Mouse (Mus musculus): ENCODE data around the gene Usmg5. TPM values are rescaled to one million over a fixed set of nuclear protein-coding genes. Genes with fewer than 3 reads are reported as not detected.

Gene Usmg5
- total RNA-seq, 2 experiments from 2014 or later: 390 to 456 TPM

GRCm38 (mm10) chr19:47065860-47066259 lies 24.6 kb downstream of the Usmg5 start:
- ATAC-seq (ENCODE audit: poor library complexity, severe bottlenecking): no peak

DNA sequence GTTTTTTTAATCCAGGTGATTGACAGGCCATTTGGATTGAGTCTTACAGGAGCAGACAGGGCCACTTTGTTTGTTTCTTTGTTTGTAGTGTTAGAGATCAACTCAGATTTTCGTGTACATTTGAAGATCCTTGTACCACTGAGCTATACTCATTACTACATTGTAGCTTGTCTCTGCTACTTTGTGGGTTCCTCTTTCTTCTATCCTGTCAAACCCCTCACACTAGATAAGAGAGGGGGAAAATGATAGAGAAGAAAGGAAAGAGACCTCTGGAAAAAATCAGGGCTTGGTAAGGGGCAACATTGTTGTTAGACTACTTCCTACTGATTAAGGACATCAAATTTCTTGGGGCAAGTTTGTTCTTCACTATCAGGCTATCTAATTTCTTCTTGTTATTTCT lies 32.8 kb downstream of the Usmg5 start:
- no peak for ATAC-seq (ENCODE audit: poor library complexity, severe bottlenecking)

DNA sequence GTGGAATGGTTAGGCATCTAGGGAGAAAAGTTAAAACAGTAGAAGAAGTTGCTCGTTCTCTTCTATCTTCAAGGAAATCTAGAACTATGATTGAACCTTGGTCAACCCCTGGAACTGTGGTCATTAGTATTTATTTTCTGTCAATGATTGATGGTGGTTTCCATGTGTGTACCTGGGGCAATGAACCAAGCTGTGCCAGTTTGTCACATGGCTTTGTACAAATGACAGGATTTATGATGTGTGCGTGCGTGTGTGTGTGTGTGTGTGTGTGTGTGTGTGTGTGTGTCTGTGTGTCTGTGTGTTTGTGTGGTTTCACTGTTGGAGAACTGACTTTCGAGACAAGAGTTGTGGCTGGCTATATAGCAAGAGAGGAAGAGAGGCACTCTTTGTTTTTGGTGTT lies 37.0 kb downstream of the Usmg5 start:
- ATAC-seq (ENCODE audit: poor library complexity, severe bottlenecking): no peak

DNA sequence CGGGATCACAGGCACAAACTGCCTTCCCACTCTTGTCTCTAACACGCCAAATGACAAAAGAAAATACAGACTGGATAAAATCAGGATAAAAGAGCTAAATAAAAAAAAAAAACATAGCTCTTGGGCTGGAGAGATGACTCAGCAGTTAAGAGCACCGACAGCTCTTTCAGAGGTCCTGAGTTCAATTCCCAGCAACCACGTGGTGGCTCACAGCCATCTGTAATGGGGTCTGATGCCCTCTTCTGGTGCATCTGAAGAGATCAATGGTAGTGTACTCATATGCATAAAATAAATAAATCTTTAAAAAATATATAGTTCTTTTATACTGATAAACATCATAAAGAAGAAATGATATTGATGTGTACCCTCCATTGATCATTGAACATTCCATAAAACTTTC lies 37.5 kb downstream of the Usmg5 start:
- no peak for ATAC-seq (ENCODE audit: poor library complexity, severe bottlenecking)

- ATAC-seq (ENCODE audit: poor library complexity, severe bottlenecking): peak; percentile 96
These were observed 40.0 kb downstream of the Usmg5 start, which contains the start of gene Pcgf6 for GRCm38 (mm10) chr19:47050271-47051032. Pcgf6 (minus strand) TSS chr19:47050906.

DNA sequence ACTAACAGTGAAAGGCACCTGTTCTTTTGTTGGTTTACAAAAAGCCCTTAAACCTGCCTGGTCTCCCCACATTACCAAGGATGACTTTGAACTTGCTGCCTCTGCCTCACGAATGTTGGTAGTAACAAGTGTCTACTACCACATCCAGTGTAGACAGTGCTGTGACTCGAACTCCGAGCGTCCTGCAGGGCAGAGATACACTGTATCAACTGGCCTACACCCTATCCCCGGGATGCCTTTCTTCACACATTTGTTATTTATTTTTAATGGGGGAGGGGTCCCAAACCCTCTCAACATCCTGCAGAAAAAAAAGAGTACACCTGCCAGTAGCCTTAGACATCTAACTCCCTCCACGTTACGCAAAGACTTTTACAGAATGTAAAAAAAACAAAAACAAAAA lies 40.6 kb downstream of the Usmg5 start:
- ATAC-seq (ENCODE audit: poor library complexity, severe bottlenecking): no peak

GRCm38 (mm10) chr19:47049061-47049460 lies 41.4 kb downstream of the Usmg5 start:
- no peak for ATAC-seq (ENCODE audit: poor library complexity, severe bottlenecking)

DNA sequence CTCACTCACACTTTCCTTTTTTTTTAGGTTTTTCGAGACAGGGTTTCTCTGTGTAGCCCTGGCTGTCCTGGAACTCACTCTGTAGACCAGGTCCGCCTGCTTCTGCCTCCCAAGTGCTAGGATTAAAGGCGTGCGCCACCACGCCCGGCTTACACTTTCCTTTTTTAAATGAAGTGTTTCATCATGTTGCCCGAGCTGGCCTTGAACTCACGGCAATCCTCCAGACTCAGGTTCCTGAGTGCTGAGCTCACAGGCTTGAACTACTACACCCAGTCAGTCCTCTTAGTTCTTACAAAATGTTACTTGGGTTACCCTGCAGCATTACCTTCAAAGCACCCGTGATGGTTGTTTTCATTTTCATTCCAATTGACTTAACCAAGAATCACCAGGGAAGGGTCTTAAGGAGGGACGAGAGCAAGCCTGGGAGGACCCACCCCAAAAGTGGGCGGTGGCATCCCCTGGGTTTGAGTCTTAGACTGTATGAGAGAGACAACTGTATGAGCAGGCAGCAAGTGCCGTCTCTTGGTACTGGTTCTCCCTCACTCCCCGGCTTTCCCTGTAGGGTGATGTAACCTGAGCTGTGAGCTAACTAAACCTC lies 43.1 kb downstream of the Usmg5 start:
- ATAC-seq (ENCODE audit: poor library complexity, severe bottlenecking): no peak

DNA sequence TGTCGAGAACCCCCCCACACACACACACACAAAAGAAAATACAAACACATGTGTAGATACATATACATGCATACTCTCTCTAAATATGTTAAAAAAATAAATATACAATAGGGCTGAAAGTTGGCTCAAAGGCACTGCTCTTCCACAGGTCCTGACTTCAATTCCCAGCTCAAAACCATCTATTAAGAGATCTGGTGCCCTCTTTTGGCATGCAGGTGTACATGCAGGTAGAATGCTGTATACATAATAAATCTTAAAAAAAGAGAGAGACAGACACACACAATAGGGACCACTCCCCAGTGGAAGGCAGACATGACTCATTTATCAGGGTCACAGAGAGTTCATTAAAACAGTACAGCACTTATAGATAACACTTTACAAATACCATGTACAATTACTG lies 44.1 kb downstream of the Usmg5 start:
- no peak for ATAC-seq (ENCODE audit: poor library complexity, severe bottlenecking)

DNA sequence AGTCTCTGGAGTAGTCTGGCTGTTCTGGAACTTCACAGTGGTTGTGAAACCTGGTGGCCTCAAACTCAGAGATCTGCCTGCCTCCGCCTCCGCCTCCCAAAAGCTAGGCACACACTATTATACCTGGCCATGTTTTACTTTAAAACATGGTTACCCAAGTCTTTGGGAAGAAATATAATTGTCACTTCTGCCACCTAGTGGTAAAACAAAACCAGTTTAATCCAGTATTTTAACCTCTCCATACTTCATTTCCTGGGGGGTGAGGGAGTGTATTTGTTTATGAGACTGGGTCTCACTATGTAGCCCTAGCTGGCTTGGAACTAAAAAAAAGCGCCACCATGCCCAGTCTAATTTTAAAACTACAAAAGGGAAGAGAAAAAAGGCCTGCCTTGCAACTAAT lies 46.8 kb downstream of the Usmg5 start:
- ATAC-seq (ENCODE audit: poor library complexity, severe bottlenecking): no peak

GRCm38 (mm10) chr19:47040720-47041473 lies 49.5 kb downstream of the Usmg5 start:
- no peak for ATAC-seq (ENCODE audit: poor library complexity, severe bottlenecking)

DNA sequence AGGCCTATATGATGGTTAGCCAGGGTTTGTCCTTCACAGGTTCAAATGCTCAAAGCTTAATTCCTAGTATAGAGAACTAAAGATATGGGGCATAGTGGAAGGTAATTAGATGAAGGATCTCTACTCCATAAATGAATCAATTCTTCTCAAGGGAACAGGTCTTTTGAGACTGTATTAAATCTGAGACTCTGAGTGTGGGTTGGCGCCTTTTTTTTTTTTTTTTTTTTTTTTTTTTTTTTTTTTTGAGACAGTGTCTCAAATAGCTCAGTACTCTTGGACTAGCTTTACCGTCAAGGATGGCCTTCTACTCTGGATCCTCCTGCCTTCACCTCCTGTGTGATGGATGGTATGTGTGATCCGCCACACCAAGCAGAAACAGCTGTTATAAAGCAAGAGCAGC lies 53.9 kb downstream of the Usmg5 start:
- ATAC-seq (ENCODE audit: poor library complexity, severe bottlenecking): no peak

DNA sequence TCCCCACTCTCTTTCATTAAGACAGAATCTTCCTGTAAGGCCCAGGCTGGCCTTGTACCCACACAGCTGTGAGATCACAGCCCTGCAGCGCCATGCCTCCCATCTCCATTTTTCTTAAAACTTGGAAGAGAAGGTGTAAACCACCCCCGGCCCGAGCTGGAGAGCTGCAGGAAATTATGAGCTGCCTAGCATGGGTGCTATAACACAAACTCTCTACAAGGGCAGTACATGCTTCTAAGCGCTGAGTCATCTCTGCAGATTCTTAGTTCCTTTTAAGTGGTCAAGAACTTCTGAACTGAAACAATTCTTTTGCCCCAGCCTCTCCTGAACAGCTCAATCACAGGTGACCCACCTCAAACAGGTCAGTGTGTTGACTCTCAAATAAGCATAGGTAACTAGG lies 55.5 kb downstream of the Usmg5 start:
- ATAC-seq (ENCODE audit: poor library complexity, severe bottlenecking): no peak

Other genes with a start within 250 kb of the Usmg5 start
- not detected in 2 replicates for gene Ina, start 75.9 kb downstream of the Usmg5 start, total RNA-seq (2015)
- gene Ina, start 75.9 kb downstream of the Usmg5 start, total RNA-seq (2017): not detected in 2 replicates
- 32.5 and 36.1 TPM in 2 replicates for gene Nt5c2, start 75.5 kb downstream of the Usmg5 start, total RNA-seq (2015)
- gene Nt5c2, start 75.5 kb downstream of the Usmg5 start, total RNA-seq (2017): 42.1 and 43.6 TPM in 2 replicates
- gene Pcgf6, start 39.7 kb downstream of the Usmg5 start, total RNA-seq (2015): 5.4 and 7.0 TPM in 2 replicates
- 0.81 and 1.4 TPM in 2 replicates for gene Pcgf6, start 39.7 kb downstream of the Usmg5 start, total RNA-seq (2017)
- gene Taf5, start 22.9 kb downstream of the Usmg5 start, total RNA-seq (2015): 13.8 and 14.6 TPM in 2 replicates
- gene Taf5, start 22.9 kb downstream of the Usmg5 start, total RNA-seq (2017): 19.2 and 20.7 TPM in 2 replicates
- gene Pdcd11, start 121 bp upstream of the Usmg5 start, total RNA-seq (2015): 3.2 and 3.4 TPM in 2 replicates
- 7.7 and 8.0 TPM in 2 replicates for gene Pdcd11, start 121 bp upstream of the Usmg5 start, total RNA-seq (2017)
- gene Calhm2, start 47.6 kb upstream of the Usmg5 start, total RNA-seq (2015): 22.8 and 24.6 TPM in 2 replicates
- gene Calhm2, start 47.6 kb upstream of the Usmg5 start, total RNA-seq (2017): 42.8 and 45.7 TPM in 2 replicates
- gene Calhm1, start 53.6 kb upstream of the Usmg5 start, total RNA-seq (2015): not detected in 2 replicates
- gene Calhm1, start 53.6 kb upstream of the Usmg5 start, total RNA-seq (2017): not detected in 2 replicates
- gene Calhm3, start 67.1 kb upstream of the Usmg5 start, total RNA-seq (2015): not detected in 2 replicates
- gene Calhm3, start 67.1 kb upstream of the Usmg5 start, total RNA-seq (2017): not detected in 2 replicates
- not detected in 2 replicates for gene Neurl1a, start 88.2 kb upstream of the Usmg5 start, total RNA-seq (2015)
- gene Neurl1a, start 88.2 kb upstream of the Usmg5 start, total RNA-seq (2017): not detected in 2 replicates